Mouse (Mus musculus) hindlimb bud, embryonic 11.5 days (tissue): ENCODE measurements around the gene Ggt1.

Experiments
- DNase-seq: peaks from one replicate; pipeline ENCODE4 v3.0.0-alpha.2; 2012; ENCODE audit warnings: low read depth, low spot score; ENCODE audit errors: extremely low spot score

Ggt1 gene

GRCm38 (mm10) chr10:75570981-75571657 is 9.7 kb downstream of the Ggt1 start:
- DNase-seq, result no peak

DNA sequence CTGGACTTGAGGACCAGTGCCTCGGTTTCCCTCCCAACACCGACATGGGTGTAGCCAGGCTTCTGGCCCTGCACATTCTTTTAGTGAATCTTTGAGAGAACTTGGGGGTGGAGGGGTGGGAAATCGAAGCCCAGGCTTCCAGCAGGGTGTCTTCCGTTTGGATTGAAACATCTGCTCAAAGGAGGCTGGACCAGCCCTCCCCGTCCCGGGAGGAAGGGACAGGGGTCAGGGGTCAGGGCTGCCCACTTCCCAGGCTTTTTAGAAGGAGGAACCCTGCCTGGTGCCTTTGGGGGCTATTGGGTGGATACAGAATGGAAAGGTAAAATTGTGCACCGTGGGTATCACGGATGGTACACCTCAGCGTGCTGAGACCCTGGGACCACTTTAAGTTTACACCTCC is 10.5 kb downstream of the Ggt1 start:
- DNase-seq, result no peak

GRCm38 (mm10) chr10:75573181-75573580 is 11.8 kb downstream of the Ggt1 start:
- DNase-seq, result no peak

GRCm38 (mm10) chr10:75573965-75574364 is 12.6 kb downstream of the Ggt1 start:
- no peak for DNase-seq

GRCm38 (mm10) chr10:75579129-75579528 is 17.7 kb downstream of the Ggt1 start:
- DNase-seq, result no peak

DNA sequence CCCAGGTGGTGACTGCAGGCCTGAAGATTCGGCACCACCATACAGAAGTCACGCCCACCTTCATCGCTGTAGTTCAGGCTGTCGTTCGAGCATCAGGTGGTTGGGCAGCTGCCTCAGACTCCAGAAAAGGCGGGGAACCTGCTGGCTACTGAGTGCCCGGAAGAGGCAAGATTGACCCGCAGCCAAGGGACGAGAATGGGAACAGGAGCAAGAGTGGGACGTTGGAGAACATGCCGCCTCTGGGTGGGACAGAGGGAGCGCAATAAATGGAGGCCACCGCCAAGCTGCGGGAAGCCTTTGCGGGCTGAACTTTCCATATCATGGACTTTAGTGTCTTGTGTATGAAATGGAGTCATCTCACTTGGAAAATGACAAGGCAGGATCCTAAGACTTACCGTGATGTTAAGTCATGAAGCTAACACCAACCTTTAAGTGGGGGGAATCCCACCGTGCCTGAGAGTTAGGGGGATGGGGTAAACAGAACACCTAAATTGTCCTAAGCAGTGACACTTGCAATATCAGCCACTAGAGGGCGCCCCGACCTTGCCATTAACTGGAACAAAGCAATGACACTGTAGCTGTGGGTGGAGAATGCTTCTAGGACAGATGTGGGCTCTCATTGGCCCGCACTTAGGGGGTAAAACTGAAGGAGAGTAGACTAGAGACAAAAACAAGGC is 24.6 kb downstream of the Ggt1 start:
- DNase-seq, result peak; percentile 78

DNA sequence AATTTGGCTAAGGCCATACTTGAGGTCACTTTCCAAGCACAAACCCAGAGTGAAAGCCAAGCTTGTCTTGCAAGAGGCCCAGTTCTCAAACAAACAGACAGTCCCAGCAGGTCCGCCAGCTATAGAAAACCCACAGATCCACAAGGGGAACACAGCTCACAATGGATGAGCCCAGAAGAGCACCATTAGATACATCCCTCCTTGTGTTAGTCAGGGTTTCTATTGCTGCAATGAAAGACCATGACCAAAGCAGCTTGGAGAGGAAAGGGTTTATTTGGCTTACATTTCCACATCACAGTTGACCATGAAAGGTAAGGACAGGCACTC is 25.1 kb downstream of the Ggt1 start:
- DNase-seq, result no peak

DNA sequence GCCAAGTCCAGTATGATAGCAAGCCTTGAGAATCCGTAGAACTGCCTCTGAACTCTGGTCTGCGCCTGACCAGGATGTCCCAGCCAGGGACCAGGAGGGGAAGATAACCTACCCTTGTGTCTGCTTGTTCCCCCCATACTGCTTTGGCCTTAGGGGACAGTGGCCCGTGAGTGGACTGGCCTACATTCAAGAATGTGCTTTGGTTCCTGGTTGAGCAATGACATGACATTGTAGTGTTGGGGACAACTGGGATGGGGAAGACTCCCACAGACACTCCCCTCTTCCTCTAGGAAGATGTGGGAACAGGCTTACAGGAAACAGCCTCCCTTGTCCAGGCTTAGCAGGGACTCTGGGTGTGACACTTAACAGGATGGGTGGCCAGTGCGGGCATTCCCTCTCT is 26.4 kb downstream of the Ggt1 start:
- no peak for DNase-seq

DNA sequence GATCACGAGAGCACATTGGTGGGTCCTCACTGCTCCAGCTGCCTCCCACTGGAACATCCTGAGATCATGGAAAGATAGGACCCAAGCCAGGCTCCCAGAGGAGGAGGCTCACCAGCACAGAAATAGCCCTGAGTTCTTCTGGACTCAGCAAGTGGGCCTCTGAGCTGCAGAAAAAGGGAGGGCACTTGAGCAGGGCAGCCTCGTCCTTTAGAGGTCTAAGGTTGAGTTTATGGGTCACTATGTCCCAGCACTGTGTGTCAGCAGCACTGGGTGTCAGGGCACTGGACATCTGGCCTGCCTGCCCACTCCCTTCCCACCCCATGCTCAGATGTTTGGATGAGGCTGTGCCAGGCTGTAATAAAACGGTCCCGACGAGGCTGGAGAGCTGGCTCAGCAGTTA is 26.9 kb downstream of the Ggt1 start:
- DNase-seq, result no peak

DNA sequence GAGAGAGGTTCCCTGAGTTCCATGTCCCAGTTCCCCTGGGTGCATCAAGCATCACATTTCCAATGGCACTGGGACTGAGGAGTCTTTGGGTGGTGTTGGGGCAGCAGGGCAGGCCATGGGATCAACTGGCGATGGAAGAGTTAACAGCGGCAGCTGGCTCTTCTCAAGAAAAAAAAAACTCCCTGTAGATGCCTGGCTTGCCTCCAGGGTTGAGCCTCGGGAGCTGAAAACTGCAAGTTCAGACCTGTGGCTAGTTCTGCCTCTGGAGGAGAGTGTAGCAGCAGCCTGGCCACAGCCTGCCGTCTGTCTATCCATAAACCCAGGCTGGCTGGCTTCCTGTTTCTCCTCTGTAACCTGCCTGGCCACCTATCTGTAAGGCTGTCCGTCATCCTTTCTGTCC is 27.7 kb downstream of the Ggt1 start, which contains the start of gene Ggt5:
TSS of gene Ggt5 (plus strand) at position 212 of the 400 bp plus-strand sequence.
- DNase-seq, result no peak

DNA sequence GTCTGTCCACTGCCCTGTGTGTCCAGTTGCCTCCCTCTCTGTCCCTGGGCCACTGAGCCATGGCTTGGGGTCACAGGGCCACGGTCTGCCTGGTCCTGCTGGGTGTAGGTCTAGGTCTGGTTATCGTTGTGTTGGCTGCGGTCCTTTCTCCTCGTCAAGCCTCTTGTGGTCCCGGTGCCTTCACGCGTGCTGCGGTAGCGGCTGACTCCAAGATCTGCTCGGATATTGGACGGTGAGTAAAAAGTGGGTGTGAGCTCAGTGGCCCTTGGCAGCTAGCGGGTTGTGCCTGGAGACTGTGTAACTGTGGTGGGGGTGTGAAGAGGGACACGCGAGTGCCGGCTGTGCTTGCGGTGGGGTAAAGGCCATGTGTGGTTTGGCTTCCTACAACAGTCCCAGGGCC is 28.2 kb downstream of the Ggt1 start:
- no peak for DNase-seq

DNA sequence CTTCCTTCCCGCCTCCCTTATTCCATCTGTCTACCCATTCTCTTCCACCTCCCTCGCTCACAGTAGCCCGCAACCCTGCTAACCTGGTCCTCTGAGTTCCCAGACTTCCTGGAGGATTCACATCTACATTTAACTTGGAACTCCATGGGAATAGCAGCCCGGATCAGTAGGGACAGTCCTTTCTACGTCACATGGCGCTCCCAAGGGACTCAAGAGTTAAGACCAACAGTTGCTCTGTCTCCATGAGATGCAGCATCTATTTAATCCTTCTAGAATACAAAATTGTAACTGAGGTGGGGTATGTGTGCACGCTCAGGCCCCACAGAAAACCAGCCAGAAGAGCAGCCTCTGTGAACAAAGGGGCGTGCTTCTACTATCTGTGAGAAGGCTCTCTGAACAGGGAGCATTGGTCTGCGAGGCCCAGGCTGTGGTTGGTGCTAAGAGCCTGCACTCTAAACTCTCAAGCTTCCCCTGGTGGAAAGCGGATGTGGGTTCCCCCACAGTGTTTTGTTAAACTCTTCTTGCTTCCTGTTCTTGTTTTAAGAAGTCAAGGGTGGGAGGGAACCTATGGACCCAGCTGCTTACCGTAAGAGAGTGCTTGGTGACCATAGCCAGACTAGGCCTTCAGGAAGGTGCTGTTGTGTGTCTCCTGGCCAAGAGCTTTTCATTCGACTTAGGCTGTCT is 29.9 kb downstream of the Ggt1 start:
- DNase-seq, result no peak

DNA sequence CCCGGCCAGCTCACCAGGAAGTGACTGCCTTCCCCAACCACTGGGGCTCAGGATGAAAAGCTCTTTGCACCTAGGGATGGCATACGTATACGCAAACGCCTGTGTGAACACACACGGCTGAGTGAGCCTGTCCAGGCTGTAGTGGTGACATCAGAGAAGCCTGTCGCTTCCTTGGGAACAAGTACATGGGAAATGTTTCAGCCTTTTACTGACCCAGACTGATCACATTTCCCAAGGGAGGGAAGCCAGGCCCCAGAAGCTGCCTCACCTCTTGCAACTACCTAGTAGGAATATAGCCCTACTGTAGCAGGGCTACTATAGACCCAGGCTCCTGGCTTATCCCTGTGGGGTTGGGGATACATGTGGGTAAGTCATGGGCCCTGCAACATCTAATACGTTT is 31.2 kb downstream of the Ggt1 start:
- DNase-seq, result no peak

DNA sequence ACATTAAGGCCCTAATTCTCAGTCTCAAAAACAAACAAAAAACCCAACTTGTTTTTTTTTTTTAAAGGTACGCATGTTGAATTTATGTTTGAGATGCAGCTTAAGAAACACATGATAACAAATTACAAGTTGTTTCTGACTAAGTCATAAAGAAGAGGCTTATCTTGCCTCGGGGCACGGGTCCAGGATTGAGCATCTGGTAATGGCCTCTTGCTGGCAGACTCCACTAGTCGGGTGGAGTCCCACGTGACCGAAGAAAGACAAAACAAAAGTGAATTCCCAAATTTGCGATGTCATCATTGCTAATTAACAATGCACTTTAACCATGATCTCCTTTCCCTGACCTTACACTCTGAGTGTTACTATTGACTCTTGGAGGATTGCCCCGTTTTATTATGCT is 34.6 kb downstream of the Ggt1 start:
- DNase-seq, result no peak

- DNase-seq, result no peak
These were observed 38.9 kb downstream of the Ggt1 start for GRCm38 (mm10) chr10:75600189-75600730.

DNA sequence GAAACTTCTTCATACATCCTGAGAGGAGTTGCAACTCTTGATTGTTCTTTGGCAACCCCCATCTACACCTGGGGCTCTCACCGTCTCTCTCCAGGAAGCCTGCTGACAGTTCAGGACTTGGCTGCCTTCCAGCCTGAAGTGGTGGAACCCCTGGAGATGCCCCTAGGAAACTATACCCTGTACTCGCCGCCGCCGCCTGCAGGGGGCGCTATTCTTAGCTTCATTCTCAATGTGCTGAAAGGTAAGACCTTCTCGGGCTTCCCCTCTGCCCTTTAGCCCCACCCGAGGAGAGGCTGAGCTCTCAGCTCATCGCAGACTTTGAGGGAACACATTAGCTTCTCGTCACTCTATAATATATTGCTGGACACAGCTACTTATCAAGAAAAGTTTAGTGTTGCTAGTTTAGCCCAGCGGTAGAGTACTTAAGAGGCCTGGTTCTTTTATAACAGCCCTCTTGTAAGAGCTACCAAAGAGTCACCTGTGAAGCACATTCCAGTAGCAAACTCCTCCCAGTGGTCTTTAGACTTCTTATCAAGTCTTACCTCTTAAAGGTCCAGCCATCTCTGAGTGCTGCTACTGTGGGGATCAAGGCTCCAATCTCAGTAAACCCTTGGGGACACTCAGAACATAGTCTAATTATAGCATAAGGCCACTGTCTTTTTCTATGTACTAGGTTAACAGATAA is 43.9 kb downstream of the Ggt1 start:
- no peak for DNase-seq

- no peak for DNase-seq
These were observed 45.8 kb downstream of the Ggt1 start for GRCm38 (mm10) chr10:75607253-75607652.

- no peak for DNase-seq
These were observed 47.6 kb downstream of the Ggt1 start for GRCm38 (mm10) chr10:75608975-75609374.

DNA sequence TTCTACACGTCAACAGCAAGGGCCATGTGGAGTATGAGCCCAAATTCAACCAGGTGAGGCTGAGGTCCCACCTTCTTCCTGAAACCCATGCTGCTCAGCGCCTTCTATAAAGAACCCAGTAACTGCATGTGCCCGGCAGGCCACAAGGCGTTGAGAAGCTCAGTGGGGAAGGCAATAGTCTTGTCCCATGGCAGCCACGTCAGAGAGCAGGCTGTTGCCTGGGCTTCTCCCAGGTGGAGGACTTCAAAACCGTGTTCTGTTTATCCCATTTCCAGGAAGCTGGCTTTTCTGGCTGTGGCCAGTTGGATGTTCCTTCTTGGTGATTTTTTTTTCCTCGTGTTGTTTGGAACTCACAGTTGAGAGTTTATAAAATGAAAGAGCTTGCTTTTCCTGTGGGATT is 49.1 kb downstream of the Ggt1 start:
- no peak for DNase-seq

- no peak for DNase-seq
These were observed 54.6 kb downstream of the Ggt1 start for GRCm38 (mm10) chr10:75616044-75616443.

- DNase-seq, result no peak
These were observed 59.4 kb downstream of the Ggt1 start for GRCm38 (mm10) chr10:75620818-75621217.
